Mouse (Mus musculus) brain, adult 2 months (tissue): ENCODE results near the gene Pxt1.
A peak's percentile ranks its signal among the peaks of the same experiment; 100 is the strongest.

Source experiments
- DNase-seq: peaks from one replicate; pipeline ENCODE4 v3.0.0; 2011; ENCODE audit warnings: low read depth, low spot score

Pxt1 gene

GRCm38 (mm10) chr17:28947011-28947939, 3.6 kb upstream of the Pxt1 start:
- DNase-seq, result no peak

- DNase-seq, result no peak
Observed at GRCm38 (mm10) chr17:28944481-28944880, 841 bp upstream of the Pxt1 start.

- DNase-seq, result no peak
Observed at GRCm38 (mm10) chr17:28942101-28942500, 1.5 kb downstream of the Pxt1 start.

GRCm38 (mm10) chr17:28940776-28941555, 2.7 kb downstream of the Pxt1 start:
- peak; percentile 62 for DNase-seq

- DNase-seq, result no peak
Observed at GRCm38 (mm10) chr17:28936622-28937345, 6.9 kb downstream of the Pxt1 start.

- no peak for DNase-seq
Observed at GRCm38 (mm10) chr17:28936133-28936532, 7.5 kb downstream of the Pxt1 start.

- no peak for DNase-seq
Observed at GRCm38 (mm10) chr17:28934120-28934916, 9.3 kb downstream of the Pxt1 start.

- no peak for DNase-seq
Observed at GRCm38 (mm10) chr17:28932274-28932673, 11.4 kb downstream of the Pxt1 start.

GRCm38 (mm10) chr17:28931436-28932211, 12.0 kb downstream of the Pxt1 start:
- DNase-seq, result no peak

- DNase-seq, result peak; percentile 67
Observed at GRCm38 (mm10) chr17:28930392-28931074, 13.1 kb downstream of the Pxt1 start.

- DNase-seq, result no peak
Observed at GRCm38 (mm10) chr17:28929369-28929768, 14.3 kb downstream of the Pxt1 start.

- DNase-seq, result no peak
Observed at GRCm38 (mm10) chr17:28928004-28928403, 15.6 kb downstream of the Pxt1 start.

- peak; percentile 73 for DNase-seq
Observed at GRCm38 (mm10) chr17:28926866-28927635, 16.6 kb downstream of the Pxt1 start.

GRCm38 (mm10) chr17:28926380-28926779, 17.3 kb downstream of the Pxt1 start:
- DNase-seq, result peak; percentile 90

- DNase-seq, result no peak
Observed at GRCm38 (mm10) chr17:28924957-28925595, 18.6 kb downstream of the Pxt1 start.

GRCm38 (mm10) chr17:28922096-28922495, 21.5 kb downstream of the Pxt1 start:
- no peak for DNase-seq

- DNase-seq, result peak; percentile 58
Observed at GRCm38 (mm10) chr17:28921086-28921485, 22.6 kb downstream of the Pxt1 start.

GRCm38 (mm10) chr17:28916520-28916919, 27.1 kb downstream of the Pxt1 start:
- no peak for DNase-seq
